Mouse (Mus musculus) left cerebral cortex, postnatal 14 days (tissue): ENCODE data around the gene Il1rap. TPM values are rescaled to one million over a fixed set of nuclear protein-coding genes. Genes with fewer than 3 reads are reported as not detected.

ENCODE experiments used
- DNase-seq, 2 experiments: peaks; one replicate each; pipeline ENCODE4 v3.0.0; 2021 to 2022; ENCODE audit warnings: low spot score in 2 of 2, mixed read lengths in 1 of 2
- intact Hi-C: fragments of 180-260 bp; cut with DNase I; formaldehyde crosslinking; loops from one replicate; pipeline ENCODE4 v1.15.1; 2025
- total RNA-seq, 2 experiments: library from RNA; stranded (reverse); gene quantifications; 2 replicates each; pipeline ENCODE4 v1.2.3; 2021

The Il1rap gene
- total RNA-seq, 2 experiments from 2014 or later = 27.6 TPM

GRCm38 (mm10) chr16:26710922-26711321, 129.4 kb downstream of the Il1rap start:
- intact Hi-C loops = no loop called here
- DNase-seq = no peak

GRCm38 (mm10) chr16:26713538-26714316, 132.2 kb downstream of the Il1rap start:
- intact Hi-C loops = no loop called here
- DNase-seq = no peak

- DNase-seq = peak; percentile 12 to 20
- intact Hi-C loops = no loop called here
Measured at GRCm38 (mm10) chr16:26722464-26722863, 141.0 kb downstream of the Il1rap start.

GRCm38 (mm10) chr16:26723952-26724747, 142.6 kb downstream of the Il1rap start:
- no peak for DNase-seq
- intact Hi-C loops = no loop called here

- DNase-seq = no peak
Measured at GRCm38 (mm10) chr16:26728139-26728538, 146.6 kb downstream of the Il1rap start.

GRCm38 (mm10) chr16:26730941-26731340, 149.4 kb downstream of the Il1rap start:
- DNase-seq = no peak
- intact Hi-C loops = no loop called here

More at GRCm38 (mm10) chr16:26728139-26728538, 146.6 kb downstream of the Il1rap start:
- intact Hi-C loops = no loop called here

- no peak for DNase-seq
- intact Hi-C loops = no loop called here
Measured at GRCm38 (mm10) chr16:26732566-26732965, 151.1 kb downstream of the Il1rap start.

- no peak for DNase-seq
- intact Hi-C loops = no loop called here
Measured at GRCm38 (mm10) chr16:26755381-26756155, 174.1 kb downstream of the Il1rap start.

GRCm38 (mm10) chr16:26775976-26776375, 194.5 kb downstream of the Il1rap start:
- intact Hi-C loops = loop anchor here (5.0 kb wide), 2 partner anchors 139 to 544 kb away; no protein-coding TSS in a partner anchor
- DNase-seq = peak; percentile 59 to 87

GRCm38 (mm10) chr16:26777132-26777531, 195.6 kb downstream of the Il1rap start:
- no peak for DNase-seq
- intact Hi-C loops = loop anchor here (5.0 kb wide), 2 partner anchors 140 to 545 kb away; no protein-coding TSS in a partner anchor

Other genes starting within 250 kb of the Il1rap start
- 1 to 10 TPM; 2.5 to 3.1 TPM for gene Cldn1, start 209.9 kb upstream of the Il1rap start, total RNA-seq
- not detected for gene Cldn16, start 118.6 kb upstream of the Il1rap start, total RNA-seq
- gene Tmem207, start 54.9 kb upstream of the Il1rap start, total RNA-seq = not detected